Mouse (Mus musculus) B cell, adult 67 days (primary cell): ENCODE results near the gene Vash1. TPM values are rescaled to one million over a fixed set of nuclear protein-coding genes. Genes with fewer than 3 reads are reported as not detected.

Experiments used
- total RNA-seq, 2 experiments: library from RNA; stranded (reverse); gene quantifications; 4 replicates each; pipeline ENCODE4 v1.2.4; 2023

Gene Vash1
- not detected for total RNA-seq

DNA sequence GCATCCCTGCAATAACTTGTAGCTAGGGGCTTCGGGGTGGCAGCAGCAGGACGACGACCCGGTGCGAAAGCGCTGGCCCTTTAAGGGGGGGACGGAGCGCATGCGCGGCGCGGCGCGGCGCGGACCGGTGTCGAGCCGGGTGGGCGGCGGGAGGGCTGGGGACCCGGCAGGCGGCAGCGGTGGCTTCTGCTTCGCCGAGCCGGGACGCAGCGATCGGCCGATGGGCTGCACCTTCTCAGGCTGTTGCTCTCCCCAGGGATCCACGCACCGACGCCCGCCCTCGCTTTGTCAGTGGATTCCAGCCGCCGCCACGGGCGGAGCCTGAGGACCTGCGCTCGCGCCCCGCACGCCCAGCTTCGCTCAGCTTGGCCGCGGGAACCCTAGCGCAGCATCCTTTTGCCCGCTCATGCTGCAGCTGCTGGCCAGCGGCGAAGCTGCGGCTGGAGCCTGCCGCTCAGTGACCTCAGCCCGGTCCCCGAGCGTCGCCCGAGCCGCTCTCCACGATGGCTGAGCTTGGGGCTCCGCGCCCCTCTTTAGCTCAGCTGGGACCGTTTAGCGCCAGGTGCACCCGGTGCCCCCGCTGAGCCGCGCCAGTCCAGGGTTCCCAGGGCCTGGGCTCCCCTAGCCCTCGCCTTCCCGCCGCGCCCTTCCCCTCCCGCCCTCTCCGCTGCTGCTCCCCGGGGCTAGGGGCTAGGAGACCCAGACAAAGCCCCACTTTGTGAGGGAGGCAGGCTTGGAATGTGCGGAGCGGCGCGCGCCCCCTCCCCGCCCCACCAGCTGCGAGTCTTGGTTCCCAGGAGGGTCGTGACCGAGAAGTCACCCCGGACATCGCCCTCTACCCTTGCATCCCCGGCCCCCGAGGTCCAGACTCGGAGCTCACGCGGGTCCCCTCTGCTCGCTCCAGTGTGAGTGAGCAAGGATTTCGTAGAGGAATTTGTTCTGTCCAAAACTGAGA is at the start of gene Vash1:
TSS of gene Vash1 (plus strand) at position 110 of the 955 bp plus-strand sequence.

GRCm38 (mm10) chr12:86726120-86726640 is 47.7 kb downstream of the Vash1 start, which contains the start of gene Angel1:
Gene Angel1 (minus strand): TSS chr12:86726460.

DNA sequence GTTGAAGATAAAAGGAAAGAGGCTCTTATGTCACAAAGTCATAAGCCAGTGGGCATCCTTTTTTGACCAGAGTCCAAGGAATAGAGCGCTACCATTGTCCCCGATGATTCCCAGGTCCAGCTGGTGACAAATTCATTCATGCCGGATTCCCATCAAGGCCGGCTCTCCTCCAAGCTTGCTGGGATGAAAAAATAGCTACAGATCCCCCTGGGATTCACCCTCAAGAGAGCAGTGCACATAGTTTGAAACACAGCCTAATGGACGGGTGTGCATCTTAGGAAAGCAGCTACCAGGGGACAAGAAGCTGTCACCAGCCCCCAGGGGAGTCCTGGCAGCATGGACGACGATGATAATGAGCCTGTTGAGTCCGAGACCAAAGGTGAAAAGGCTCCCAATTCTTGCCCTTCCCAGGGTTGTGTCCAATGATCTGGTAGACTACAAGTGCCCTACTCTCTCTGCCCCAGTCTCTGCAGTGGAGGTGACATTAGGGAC is 55.9 kb downstream of the Vash1 start, which contains the start of gene Lrrc74a:
TSS of gene Lrrc74a (plus strand) at position 51 of the 492 bp plus-strand sequence.

Other genes with a start within 250 kb of the Vash1 start
- gene Angel1, start 47.8 kb downstream of the Vash1 start, total RNA-seq: 1 to 10 TPM; 7.7 to 9.1 TPM
- not detected for gene Lrrc74a, start 55.7 kb downstream of the Vash1 start, total RNA-seq
- gene Irf2bpl, start 206.1 kb downstream of the Vash1 start, total RNA-seq: 10 to 100 TPM; 51.8 to 55.5 TPM